Comparison of ENCODE assay signal across 19 mouse cellular contexts in genomic region chrX:166552355-166552754, GRCm38 (mm10). TPM values are rescaled to one million over a fixed set of nuclear protein-coding genes. Genes with fewer than 3 reads are reported as not detected.
"Had no signal": no experiment of that assay in that cellular context is flagged by ENCODE, and none has a peak within 500 bp of the region (broad histone marks: within the 10 kb centered on the region; RNA-seq: fewer than 3 reads in every experiment).

No protein-coding gene starts in this region.

- H3K4me3 ChIP-seq: limb, embryonic 12.5 days; liver, embryonic 13.5 days; megakaryocyte, embryonic 14.5 days; neural tube, embryonic 13.5 days; stomach, embryonic 15.5 days had no signal

- H3K27ac ChIP-seq: hindbrain, postnatal 0 days; kidney, postnatal 0 days; limb, embryonic 12.5 days; liver, embryonic 13.5 days; macrophage; neural tube, embryonic 13.5 days; stomach, embryonic 15.5 days had no signal

- H3K9ac ChIP-seq: limb, embryonic 12.5 days; liver, embryonic 13.5 days; lung, embryonic 14.5 days; neural tube, embryonic 13.5 days; stomach, embryonic 15.5 days had no signal

- H3K4me1 ChIP-seq: limb, embryonic 12.5 days; liver, embryonic 13.5 days; megakaryocyte, embryonic 14.5 days; neural tube, embryonic 13.5 days; stomach, embryonic 15.5 days had no signal

- DNase-seq: layer of hippocampus, adult 9-11 months; layer of hippocampus, postnatal 36 days; liver, embryonic 13.5 days; lung, embryonic 14.5 days; lung, postnatal 10 days; retina, postnatal 1 day; right cerebral cortex, postnatal 4 days; spleen, adult 18-20 months; thymus, adult 2 months; thymus, postnatal 25 days had no signal

- H3K9me3 ChIP-seq: limb, embryonic 12.5 days; liver, embryonic 13.5 days; megakaryocyte, embryonic 14.5 days; neural tube, embryonic 13.5 days; stomach, embryonic 15.5 days had no signal

- H3K27me3 ChIP-seq: liver, embryonic 13.5 days; stomach, embryonic 15.5 days had no signal

- H3K36me3 ChIP-seq: limb, embryonic 12.5 days; liver, embryonic 13.5 days; neural tube, embryonic 13.5 days; stomach, embryonic 15.5 days had no signal

- ATAC-seq: hindbrain, postnatal 0 days; midbrain, embryonic 16.5 days had no signal

- H3K4me2 ChIP-seq: limb, embryonic 12.5 days; liver, embryonic 13.5 days; lung, embryonic 14.5 days; midbrain, embryonic 11.5 days; neural tube, embryonic 13.5 days; stomach, embryonic 15.5 days had no signal

RNA-seq across cellular contexts. Expression of gene Egfl6, which starts 33.2 kb away (rescaled TPM):
- polyA plus RNA-seq: macrophage had no signal
